Mouse (Mus musculus): Measurements from ENCODE around the gene Mettl7b. TPM values are rescaled to one million over a fixed set of nuclear protein-coding genes. Genes with fewer than 3 reads are reported as not detected.

The Mettl7b gene
- polyA plus RNA-seq, 1 experiment from 2014 or later: not detected

DNA sequence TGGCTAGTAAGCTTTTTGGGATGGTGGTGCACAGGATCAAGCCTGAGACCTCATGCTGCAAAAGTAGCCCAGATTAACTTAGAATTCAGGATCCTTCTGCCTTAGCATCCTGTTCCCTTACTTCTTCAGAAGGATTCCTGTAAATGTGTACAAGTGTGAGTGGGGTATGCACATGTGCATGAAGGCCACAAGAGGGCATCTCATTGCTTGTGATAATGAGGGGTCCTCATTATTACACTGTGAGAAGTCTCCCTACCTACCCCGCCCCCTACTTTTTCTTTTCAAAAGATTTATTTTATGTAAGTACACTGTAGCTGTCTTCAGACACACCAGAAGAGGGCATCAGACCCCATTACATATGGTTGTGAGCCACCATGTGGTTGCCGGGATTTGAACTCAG, 45.2 kb downstream of the Mettl7b start:
- Histone ChIP-seq H3K4me3 (replicated peaks; ENCODE audit: low read length) (no peak overlapping the region), H3K4me2 (ENCODE audit: low read length) (no peak overlapping the region), H3K4me1 (replicated peaks; ENCODE audit: control insufficient read depth, insufficient read depth, low read length) (peaks cover 3% of the 10 kb centered on the region), H3K27ac (ENCODE audit: low read length) (no peak overlapping the region), H3K36me3 (ENCODE audit: control insufficient read depth, insufficient read depth) (no peaks in the 10 kb centered on the region), H3K27me3 (replicated peaks; ENCODE audit: control insufficient read depth, insufficient read depth, low read length) (no peaks in the 10 kb centered on the region), H3K9me3 (ENCODE audit: control insufficient read depth, low read length) (no peaks in the 10 kb centered on the region), H3K9ac (replicated peaks; ENCODE audit: low read depth, low read length) (no peak overlapping the region)
- WGBS: 81% methylated on average over 2 of the region's 2 CpGs
- no peak for ATAC-seq

DNA sequence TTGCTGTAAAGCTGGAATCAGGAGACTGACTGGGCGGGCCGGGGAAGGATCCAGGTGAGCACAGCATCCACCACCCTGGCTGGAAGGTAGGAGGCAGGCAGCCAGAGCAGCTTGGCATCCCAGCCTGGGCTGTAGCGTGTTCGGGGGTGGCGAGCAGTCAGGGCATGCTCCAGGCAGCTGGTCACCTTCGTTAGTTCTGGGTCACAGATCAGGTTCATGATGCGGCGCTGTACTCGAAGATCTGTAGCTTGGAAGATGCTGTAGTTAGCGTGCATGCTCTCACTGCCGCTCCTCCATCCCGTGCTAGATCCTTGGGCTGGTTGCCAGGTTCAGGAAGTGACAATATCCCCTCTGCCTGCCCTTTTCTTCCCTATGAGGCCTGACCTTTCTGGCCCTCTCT, 47.1 kb downstream of the Mettl7b start:
- H3K4me2 ChIP-seq (ENCODE audit: low read length): no peak overlapping the region
- no peaks in the 10 kb centered on the region for H3K36me3 ChIP-seq (ENCODE audit: control insufficient read depth, insufficient read depth)
- H3K27me3 ChIP-seq (replicated peaks; ENCODE audit: control insufficient read depth, insufficient read depth, low read length): no peaks in the 10 kb centered on the region
- H3K9ac ChIP-seq (replicated peaks; ENCODE audit: low read depth, low read length): no peak overlapping the region
- WGBS: 80% methylated on average over 12 of the region's 12 CpGs
- no peaks in the 10 kb centered on the region for H3K9me3 ChIP-seq (ENCODE audit: control insufficient read depth, low read length)
- H3K4me3 ChIP-seq (replicated peaks; ENCODE audit: low read length): no peak overlapping the region
- no peak overlapping the region for H3K27ac ChIP-seq (ENCODE audit: low read length)
- peaks cover 15% of the 10 kb centered on the region for H3K4me1 ChIP-seq (replicated peaks; ENCODE audit: control insufficient read depth, insufficient read depth, low read length)
- ATAC-seq: no peak

DNA sequence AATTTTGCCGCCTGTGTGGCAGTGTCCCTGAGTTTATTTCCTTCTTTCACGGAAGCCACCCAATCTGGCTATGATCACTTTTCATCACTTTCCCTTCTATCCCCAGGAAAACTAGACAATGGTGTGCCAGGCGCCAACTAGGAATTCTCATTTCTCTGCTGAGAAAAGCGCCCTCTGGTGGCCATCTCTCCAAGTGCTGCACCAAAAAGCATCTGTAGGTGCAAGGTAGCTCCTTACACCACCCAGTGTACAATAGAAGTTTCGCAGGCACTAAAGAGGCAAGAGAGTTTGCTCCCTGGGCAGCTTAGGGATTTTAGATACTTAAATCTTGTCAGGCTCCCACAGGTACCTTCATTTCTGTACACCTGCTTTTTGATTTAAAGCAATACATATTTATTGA, 47.6 kb downstream of the Mettl7b start:
- Histone ChIP-seq H3K4me2 (ENCODE audit: low read length) (no peak overlapping the region), H3K27me3 (replicated peaks; ENCODE audit: control insufficient read depth, insufficient read depth, low read length) (no peaks in the 10 kb centered on the region), H3K9ac (replicated peaks; ENCODE audit: low read depth, low read length) (no peak overlapping the region), H3K4me1 (replicated peaks; ENCODE audit: control insufficient read depth, insufficient read depth, low read length) (peaks cover 15% of the 10 kb centered on the region), H3K9me3 (ENCODE audit: control insufficient read depth, low read length) (no peaks in the 10 kb centered on the region), H3K36me3 (ENCODE audit: control insufficient read depth, insufficient read depth) (no peaks in the 10 kb centered on the region), H3K4me3 (replicated peaks; ENCODE audit: low read length) (no peak overlapping the region), H3K27ac (ENCODE audit: low read length) (no peak overlapping the region)
- ATAC-seq: peak; percentile 49
- 5% methylated on average over 5 of the region's 5 CpGs for WGBS

- Histone ChIP-seq H3K27ac (ENCODE audit: low read length) (no peak overlapping the region), H3K4me3 (replicated peaks; ENCODE audit: low read length) (no peak overlapping the region), H3K36me3 (ENCODE audit: control insufficient read depth, insufficient read depth) (no peaks in the 10 kb centered on the region), H3K9me3 (ENCODE audit: control insufficient read depth, low read length) (no peaks in the 10 kb centered on the region), H3K9ac (replicated peaks; ENCODE audit: low read depth, low read length) (no peak overlapping the region), H3K27me3 (replicated peaks; ENCODE audit: control insufficient read depth, insufficient read depth, low read length) (no peaks in the 10 kb centered on the region), H3K4me2 (ENCODE audit: low read length) (no peak overlapping the region), H3K4me1 (replicated peaks; ENCODE audit: control insufficient read depth, insufficient read depth, low read length) (peaks cover 15% of the 10 kb centered on the region)
- WGBS: 82% methylated on average over 4 of the region's 4 CpGs
- no peak for ATAC-seq
Measured at GRCm38 (mm10) chr10:128912791-128913190, 48.0 kb downstream of the Mettl7b start.

GRCm38 (mm10) chr10:128912268-128912667, 48.5 kb downstream of the Mettl7b start:
- H3K36me3 ChIP-seq (ENCODE audit: control insufficient read depth, insufficient read depth): no peaks in the 10 kb centered on the region
- no peak for ATAC-seq
- H3K4me3 ChIP-seq (replicated peaks; ENCODE audit: low read length): no peak overlapping the region
- H3K4me1 ChIP-seq (replicated peaks; ENCODE audit: control insufficient read depth, insufficient read depth, low read length): peaks cover 15% of the 10 kb centered on the region
- no peaks in the 10 kb centered on the region for H3K27me3 ChIP-seq (replicated peaks; ENCODE audit: control insufficient read depth, insufficient read depth, low read length)
- 77% methylated on average over 4 of the region's 4 CpGs for WGBS
- no peaks in the 10 kb centered on the region for H3K9me3 ChIP-seq (ENCODE audit: control insufficient read depth, low read length)
- H3K4me2 ChIP-seq (ENCODE audit: low read length): no peak overlapping the region
- no peak overlapping the region for H3K27ac ChIP-seq (ENCODE audit: low read length)
- H3K9ac ChIP-seq (replicated peaks; ENCODE audit: low read depth, low read length): no peak overlapping the region

- no peak overlapping the region for H3K4me2 ChIP-seq (ENCODE audit: low read length)
- no peaks in the 10 kb centered on the region for H3K9me3 ChIP-seq (ENCODE audit: control insufficient read depth, low read length)
- no peaks in the 10 kb centered on the region for H3K36me3 ChIP-seq (ENCODE audit: control insufficient read depth, insufficient read depth)
- H3K9ac ChIP-seq (replicated peaks; ENCODE audit: low read depth, low read length): no peak overlapping the region
- peaks cover 15% of the 10 kb centered on the region for H3K4me1 ChIP-seq (replicated peaks; ENCODE audit: control insufficient read depth, insufficient read depth, low read length)
- no peaks in the 10 kb centered on the region for H3K27me3 ChIP-seq (replicated peaks; ENCODE audit: control insufficient read depth, insufficient read depth, low read length)
- ATAC-seq: no peak
- no peak overlapping the region for H3K4me3 ChIP-seq (replicated peaks; ENCODE audit: low read length)
- 92% methylated on average over 6 of the region's 6 CpGs for WGBS
- no peak overlapping the region for H3K27ac ChIP-seq (ENCODE audit: low read length)
Measured at GRCm38 (mm10) chr10:128911430-128911829, 49.4 kb downstream of the Mettl7b start.

DNA sequence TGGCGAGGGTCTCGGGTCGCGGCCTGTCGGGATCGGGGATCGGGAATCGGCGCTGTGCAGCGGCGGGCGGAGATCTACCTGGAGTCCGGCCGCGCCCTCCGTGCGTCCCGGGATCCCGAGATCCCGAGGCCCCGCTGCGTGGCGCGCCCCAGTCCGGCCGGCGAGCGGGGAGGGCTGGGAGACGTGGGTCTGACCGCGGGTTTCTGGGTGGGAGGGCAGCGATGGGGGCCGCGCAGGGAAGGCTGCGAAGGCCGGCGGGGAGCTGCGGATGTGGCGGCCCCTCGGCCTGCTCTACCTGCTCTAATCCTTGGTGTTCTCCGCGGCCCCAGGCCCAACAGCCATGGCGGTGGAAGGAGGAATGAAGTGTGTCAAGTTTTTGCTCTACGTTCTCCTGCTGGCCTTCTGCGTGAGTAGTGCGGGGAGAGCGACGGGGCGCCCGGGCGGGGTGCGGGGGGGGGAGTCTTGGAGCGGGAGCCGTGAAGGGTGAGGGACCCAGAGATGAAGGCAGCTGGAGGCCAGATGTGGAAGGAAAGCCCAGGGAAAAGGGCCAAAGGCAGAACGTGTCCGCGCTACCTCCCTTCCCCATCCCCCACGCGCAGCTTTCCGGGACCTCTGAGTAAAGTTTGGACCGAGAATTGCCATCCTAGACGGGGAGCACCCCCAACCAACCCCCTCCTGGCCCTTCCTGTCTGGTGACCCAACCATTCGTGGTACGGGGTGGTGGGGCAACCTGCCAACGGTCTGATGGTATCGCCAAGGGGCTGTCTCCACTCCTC, 50.5 kb downstream of the Mettl7b start:
- H3K27me3 ChIP-seq (replicated peaks; ENCODE audit: control insufficient read depth, insufficient read depth, low read length): no peaks in the 10 kb centered on the region
- H3K9me3 ChIP-seq (ENCODE audit: control insufficient read depth, low read length): no peaks in the 10 kb centered on the region
- H3K9ac ChIP-seq (replicated peaks; ENCODE audit: low read depth, low read length): peak overlapping the region; percentile 84
- ATAC-seq: peak; percentile 25
- H3K36me3 ChIP-seq (ENCODE audit: control insufficient read depth, insufficient read depth): no peaks in the 10 kb centered on the region
- peak overlapping the region; percentile 78 for H3K4me2 ChIP-seq (ENCODE audit: low read length)
- H3K27ac ChIP-seq (ENCODE audit: low read length): peak overlapping the region; percentile 28; the same call in 1 of the 2 replicates
- H3K4me3 ChIP-seq (replicated peaks; ENCODE audit: low read length): peak overlapping the region; percentile 75
- WGBS: 1% methylated on average over 60 of the region's 66 CpGs
- peaks cover 15% of the 10 kb centered on the region for H3K4me1 ChIP-seq (replicated peaks; ENCODE audit: control insufficient read depth, insufficient read depth, low read length)

DNA sequence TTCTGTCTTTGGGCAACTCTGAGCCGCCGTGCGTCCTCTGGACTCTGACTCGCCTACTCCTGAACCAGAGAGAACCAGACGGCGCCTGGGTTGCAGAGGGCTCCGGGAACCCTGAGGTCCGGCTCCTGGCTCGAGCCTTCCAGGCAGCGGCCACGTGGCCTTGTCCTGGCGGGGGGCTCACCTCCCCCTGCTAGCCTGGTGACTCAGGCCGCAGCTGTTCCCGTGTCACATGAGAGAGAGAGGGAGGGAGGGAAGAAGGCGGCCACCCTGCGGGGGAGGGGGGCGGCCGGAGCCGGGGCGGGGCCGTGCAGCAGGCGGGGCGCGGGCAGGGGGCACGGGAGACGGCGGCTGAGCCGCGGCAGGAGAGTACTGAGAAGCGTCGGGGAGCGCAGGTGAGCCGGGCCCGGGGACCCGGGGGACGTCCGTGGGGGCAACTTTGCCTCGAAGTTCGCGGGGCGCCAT, 51.2 kb downstream of the Mettl7b start:
- Histone ChIP-seq H3K9ac (replicated peaks; ENCODE audit: low read depth, low read length) (peak overlapping the region; percentile 84), H3K4me3 (replicated peaks; ENCODE audit: low read length) (peak overlapping the region; percentile 75), H3K27ac (ENCODE audit: low read length) (peak overlapping the region; percentile 28; the same call in 1 of the 2 replicates), H3K36me3 (ENCODE audit: control insufficient read depth, insufficient read depth) (no peaks in the 10 kb centered on the region), H3K27me3 (replicated peaks; ENCODE audit: control insufficient read depth, insufficient read depth, low read length) (no peaks in the 10 kb centered on the region), H3K4me2 (ENCODE audit: low read length) (peak overlapping the region; percentile 78), H3K4me1 (replicated peaks; ENCODE audit: control insufficient read depth, insufficient read depth, low read length) (peaks cover 15% of the 10 kb centered on the region), H3K9me3 (ENCODE audit: control insufficient read depth, low read length) (no peaks in the 10 kb centered on the region)
- WGBS: under 1% methylated on average over 39 of the region's 41 CpGs
- peak; percentile 60 for ATAC-seq

GRCm38 (mm10) chr10:128908778-128909448, 51.9 kb downstream of the Mettl7b start:
- H3K4me2 ChIP-seq (ENCODE audit: low read length): peak overlapping the region; percentile 78
- no peaks in the 10 kb centered on the region for H3K27me3 ChIP-seq (replicated peaks; ENCODE audit: control insufficient read depth, insufficient read depth, low read length)
- no peaks in the 10 kb centered on the region for H3K9me3 ChIP-seq (ENCODE audit: control insufficient read depth, low read length)
- no peak; the same call in 1 of the 2 replicates for ATAC-seq
- peak overlapping the region; percentile 75 for H3K4me3 ChIP-seq (replicated peaks; ENCODE audit: low read length)
- no peaks in the 10 kb centered on the region for H3K36me3 ChIP-seq (ENCODE audit: control insufficient read depth, insufficient read depth)
- H3K4me1 ChIP-seq (replicated peaks; ENCODE audit: control insufficient read depth, insufficient read depth, low read length): peaks cover 15% of the 10 kb centered on the region
- H3K9ac ChIP-seq (replicated peaks; ENCODE audit: low read depth, low read length): peak overlapping the region; percentile 84
- H3K27ac ChIP-seq (ENCODE audit: low read length): no peak overlapping the region
- 61% methylated on average over 13 of the region's 13 CpGs for WGBS

All from forebrain, embryonic 16.5 days (tissue).